Mouse (Mus musculus): ENCODE results near the gene Serinc2.

Serinc2 gene

GRCm38 (mm10) chr4:130297123-130297529 lies 18.1 kb upstream of the Serinc2 start:
- DNase-seq (ENCODE audit: low spot score) = no peak

GRCm38 (mm10) chr4:130296243-130296965 lies 17.4 kb upstream of the Serinc2 start:
- DNase-seq (ENCODE audit: low spot score) = no peak

- no peak for DNase-seq (ENCODE audit: low spot score)
These were observed 16.2 kb upstream of the Serinc2 start for GRCm38 (mm10) chr4:130295047-130295745.

GRCm38 (mm10) chr4:130294513-130294912 lies 15.5 kb upstream of the Serinc2 start:
- no peak for DNase-seq (ENCODE audit: low spot score)

- peak; percentile 65 for DNase-seq (ENCODE audit: low spot score)
These were observed 13.3 kb upstream of the Serinc2 start for GRCm38 (mm10) chr4:130292271-130292670.

- no peak for DNase-seq (ENCODE audit: low spot score)
These were observed 10.8 kb upstream of the Serinc2 start for GRCm38 (mm10) chr4:130289824-130290223.

- no peak for DNase-seq (ENCODE audit: low spot score)
These were observed 7.5 kb upstream of the Serinc2 start for GRCm38 (mm10) chr4:130286531-130286930.

- DNase-seq (ENCODE audit: low spot score) = no peak
These were observed 4.8 kb upstream of the Serinc2 start for GRCm38 (mm10) chr4:130283826-130284225.

- no peak for DNase-seq (ENCODE audit: low spot score)
These were observed 3.9 kb upstream of the Serinc2 start for GRCm38 (mm10) chr4:130282856-130283255.

- DNase-seq (ENCODE audit: low spot score) = no peak
These were observed 2.3 kb downstream of the Serinc2 start for GRCm38 (mm10) chr4:130276573-130277176.

- no peak for DNase-seq (ENCODE audit: low spot score)
These were observed 3.2 kb downstream of the Serinc2 start for GRCm38 (mm10) chr4:130275823-130276105.

- no peak for DNase-seq (ENCODE audit: low spot score)
These were observed 3.8 kb downstream of the Serinc2 start for GRCm38 (mm10) chr4:130275016-130275822.

GRCm38 (mm10) chr4:130274346-130275015 lies 4.5 kb downstream of the Serinc2 start:
- no peak for DNase-seq (ENCODE audit: low spot score)

- DNase-seq (ENCODE audit: low spot score) = no peak
These were observed 5.2 kb downstream of the Serinc2 start for GRCm38 (mm10) chr4:130273698-130274345.

GRCm38 (mm10) chr4:130270611-130271347 lies 8.2 kb downstream of the Serinc2 start:
- peak; percentile 43 for DNase-seq (ENCODE audit: low spot score)

- DNase-seq (ENCODE audit: low spot score) = peak; percentile 59
These were observed 8.9 kb downstream of the Serinc2 start for GRCm38 (mm10) chr4:130270089-130270488.

GRCm38 (mm10) chr4:130268736-130269135 lies 10.3 kb downstream of the Serinc2 start:
- no peak for DNase-seq (ENCODE audit: low spot score)

- DNase-seq (ENCODE audit: low spot score) = no peak
These were observed 11.9 kb downstream of the Serinc2 start for GRCm38 (mm10) chr4:130267069-130267468.

- DNase-seq (ENCODE audit: low spot score) = no peak
These were observed 12.4 kb downstream of the Serinc2 start for GRCm38 (mm10) chr4:130266601-130267000.

GRCm38 (mm10) chr4:130264698-130265349 lies 14.2 kb downstream of the Serinc2 start:
- peak; percentile 33 for DNase-seq (ENCODE audit: low spot score)

Data from layer of hippocampus, adult 9-10 months (tissue).